Mouse (Mus musculus) ES-E14 (cell line): ENCODE results near the gene Ccdc149.

Source experiments
- HCFC1 ChIP-seq: IDR thresholded peaks from 2 replicates; pipeline ENCODE4 v1.6.1; 2012; ENCODE audit warnings: low read length, inconsistent platforms, borderline replicate concordance; ENCODE audit not compliant: insufficient read depth
- MAFK ChIP-seq: IDR thresholded peaks from 2 replicates; pipeline ENCODE4 v1.6.1; 2014; ENCODE audit warnings: mild to moderate bottlenecking, low read depth, low read length, inconsistent platforms; ENCODE audit not compliant: insufficient read depth
- ZC3H11A ChIP-seq: IDR thresholded peaks from 2 replicates; pipeline ENCODE4 v1.6.1; 2012; ENCODE audit warnings: low read depth, mild to moderate bottlenecking, inconsistent platforms, low read length, borderline replicate concordance
- ZNF384 ChIP-seq: IDR thresholded peaks from 2 replicates; pipeline ENCODE4 v1.6.1; 2012; ENCODE audit warnings: low read depth, low read length, inconsistent platforms

- TF ChIP-seq HCFC1 = no peak
- no peak for TF ChIP-seq MAFK
- TF ChIP-seq ZC3H11A = no peak
- TF ChIP-seq ZNF384 = no peak
Measured at GRCm38 (mm10) chr5:52473988-52474387, 2.7 kb upstream of the Ccdc149 start.
